In genomic region chr11:64898758-64899586, GRCm38 (mm10) we compare ENCODE assay signal across 8 mouse cellular contexts.
DNase-seq lines count a peak whose midpoint lies in the region; ATAC-seq and TF ChIP-seq lines count a peak whose summit lies in the region.

No protein-coding gene starts in this region.

- in situ Hi-C loops in Patski (cut with MboI; ENCODE audit: low pct_unique_long_range_greater_than_20kb), result no loop called here

- peak; percentile 91 for TF ChIP-seq CTCF in Patski (IDR thresholded peaks at IDR 0.05)
- TF ChIP-seq CTCF in liver, adult 2 months (IDR thresholded peaks at IDR 0.05; ENCODE audit: low read depth, low read length), result peak; percentile 94

- H3K36me3 ChIP-seq in liver, adult 2 months (ENCODE audit: control insufficient read depth, insufficient read depth, low read length), result no peaks in the 10 kb centered on the region

- CTCF ChIA-PET in Patski (lab: Charles Lee), result interaction anchor here (1.0 to 2.3 kb wide), 9 partner anchors 12 to 1495 kb away, joined by 3 to 6 read pairs (median 4); no protein-coding TSS in a partner anchor

- no peaks in the 10 kb centered on the region for H3K27me3 ChIP-seq in Patski
- no peaks in the 10 kb centered on the region for H3K27me3 ChIP-seq in liver, adult 2 months (ENCODE audit: control insufficient read depth, insufficient read depth, low read length)

- H3K9ac ChIP-seq in liver, adult 2 months (ENCODE audit: low read depth, low read length), result no peak overlapping the region

- DNase-seq in 3T3-L1 (ENCODE audit: low read depth, low spot score) (peak; percentile 69), Patski (ENCODE audit: low read depth, low spot score) (no peak)
- DNase-seq in cerebellum, postnatal 36 days, result peak; percentile 60 to 69
- DNase-seq in gastrocnemius, postnatal 4 days (ENCODE audit: low spot score in 2 of 2), result peak; percentile 19 to 67
- DNase-seq in kidney, postnatal 10 days, result peak; percentile 87
- peak; percentile 35 for DNase-seq in liver, adult 2 months (ENCODE audit: extremely low read depth, low read depth, low spot score)
- DNase-seq in ovary, postnatal 10 days (ENCODE audit: low spot score), result peak; percentile 46
- DNase-seq in thymus, postnatal 10 days (ENCODE audit: low spot score in 2 of 2), result peak; percentile 71 to 84

- H3K27ac ChIP-seq in liver, adult 2 months (replicated peaks; ENCODE audit: insufficient read depth, low read depth, low read length), result no peak overlapping the region

- H3K79me2 ChIP-seq in liver, adult 2 months (ENCODE audit: control insufficient read depth, insufficient read depth, low read length), result no peaks in the 10 kb centered on the region

- no peak for TF ChIP-seq POLR2A in liver, adult 2 months (IDR thresholded peaks at IDR 0.05; ENCODE audit: extremely low read depth, insufficient read depth, low read length)

- no peaks in the 10 kb centered on the region for H3K4me1 ChIP-seq in liver, adult 2 months (ENCODE audit: control insufficient read depth, insufficient read depth, low read length)

- peak; percentile 65 for ATAC-seq in Patski

- POLR2A ChIA-PET in Patski (lab: Charles Lee), result no interaction called here

- no peak overlapping the region for H3K4me3 ChIP-seq in liver, adult 2 months (ENCODE audit: insufficient read depth, low read depth, low read length)

- 24% methylated on average over 17 of the region's 17 CpGs for WGBS in liver, adult 2 months
